Mouse (Mus musculus): ENCODE results near the gene Ppm1j.
"Not testable (repeated sequence)": the region's sequence is repeated elsewhere in the genome, so short reads cannot be mapped to it uniquely, and the experiment has no call there.

The Ppm1j gene

DNA sequence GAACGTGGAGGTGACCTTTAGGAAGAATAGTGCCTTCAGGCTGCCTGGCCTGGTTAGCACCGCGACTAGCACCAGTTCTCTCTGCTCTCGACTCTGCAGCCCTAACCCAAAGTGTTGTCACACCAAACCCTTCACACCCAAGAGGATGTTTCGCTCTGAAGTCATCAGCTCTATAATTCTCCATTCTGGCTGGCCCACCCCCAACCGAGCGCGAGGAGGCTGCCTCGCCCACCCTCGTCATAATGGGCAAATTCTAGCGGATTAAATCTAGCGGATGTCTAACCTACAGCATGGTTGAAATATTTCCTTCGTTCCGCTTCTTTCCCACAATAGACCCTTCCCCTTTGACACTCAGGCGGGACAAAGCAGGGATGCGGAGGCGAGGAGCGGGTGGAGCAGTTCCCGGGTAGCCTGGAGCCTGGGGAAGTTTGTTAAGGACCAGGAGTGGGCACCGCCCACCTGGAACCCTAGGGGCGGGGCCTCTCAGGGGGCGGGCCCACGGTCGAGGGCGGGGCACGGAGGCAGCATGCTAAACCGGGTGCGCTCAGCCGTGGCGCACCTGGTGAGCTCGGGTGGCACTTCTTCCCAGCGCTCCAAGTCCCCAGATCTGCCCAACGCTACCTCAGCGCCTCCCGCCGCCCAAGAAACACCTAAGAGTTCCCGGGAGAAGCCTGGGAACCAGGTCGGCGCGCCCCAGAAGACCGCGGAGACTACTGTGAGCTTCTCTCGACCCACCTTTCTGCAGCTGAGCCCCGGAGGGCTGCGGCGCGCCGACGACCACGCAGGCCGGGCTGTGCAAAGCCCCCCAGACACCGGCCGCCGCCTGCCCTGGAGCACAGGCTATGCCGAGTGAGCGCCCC is at the start of gene Ppm1j:
Gene Ppm1j, plus strand, starts transcription at position 496 of the 860 bp plus-strand sequence.
- DNase-seq = peak in 1 of 2 experiments; percentile 42

DNA sequence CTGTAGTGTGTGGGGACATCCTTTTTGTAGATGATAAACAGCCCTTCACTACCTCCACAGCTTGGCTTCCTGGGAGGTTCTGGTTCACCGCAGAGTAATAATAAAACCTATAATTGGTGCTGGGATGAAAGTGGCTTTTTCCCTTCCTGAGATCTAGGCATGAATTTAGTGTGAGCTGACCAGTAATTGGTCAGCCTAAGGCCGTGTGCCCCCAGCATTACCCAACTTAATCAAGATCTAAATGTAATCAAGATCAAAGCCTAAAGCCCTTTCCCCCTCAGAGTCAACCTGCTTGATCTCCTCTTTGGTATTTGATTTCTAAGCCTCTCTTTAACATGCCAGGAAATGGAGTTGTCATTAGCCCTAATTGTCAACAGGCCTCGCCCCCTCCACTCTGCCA is 47.9 kb upstream of the Ppm1j start:
- DNase-seq = no peak

- no peak for DNase-seq
These were observed 46.2 kb upstream of the Ppm1j start for GRCm38 (mm10) chr3:104734654-104735053.

DNA sequence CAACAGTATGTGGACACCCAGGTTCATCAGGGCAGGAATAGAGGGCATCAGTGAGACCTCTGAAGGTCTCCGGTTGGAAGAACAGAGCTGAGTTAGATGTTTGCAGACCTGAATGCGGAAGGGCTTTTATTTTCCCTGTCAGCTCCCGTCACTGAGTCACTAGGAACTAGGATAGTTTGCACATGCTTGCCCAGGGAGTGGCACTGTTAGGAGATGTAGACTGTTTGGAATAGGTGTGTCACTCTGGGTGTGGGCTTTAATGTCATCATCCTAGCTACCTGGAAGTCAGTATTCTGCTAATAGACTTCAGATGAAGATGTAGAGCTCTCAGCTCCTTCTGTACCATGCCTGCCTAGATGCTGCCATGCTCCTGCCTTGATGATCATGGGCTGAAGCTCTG is 38.9 kb upstream of the Ppm1j start:
- no peak for DNase-seq

GRCm38 (mm10) chr3:104743161-104743560 is 37.7 kb upstream of the Ppm1j start:
- no peak for DNase-seq

DNA sequence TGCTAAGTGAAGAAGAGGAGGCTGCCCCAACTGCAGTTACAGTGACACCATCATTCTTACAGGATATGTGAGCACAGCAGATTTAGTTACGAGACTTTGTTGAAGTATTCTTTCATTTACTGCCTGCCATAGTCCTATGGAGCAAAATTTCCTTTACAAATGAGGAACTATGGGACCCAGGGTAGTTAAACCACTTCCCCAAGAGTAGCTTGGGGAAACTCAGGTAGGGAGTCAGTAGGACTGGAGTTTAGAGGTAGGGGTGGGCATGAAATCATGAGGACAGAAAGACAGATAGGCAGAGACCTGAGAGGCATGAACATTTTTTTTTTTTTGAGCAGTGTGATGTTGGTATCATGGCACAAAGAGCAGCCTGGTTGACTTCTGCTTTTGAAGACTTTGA is 37.0 kb upstream of the Ppm1j start:
- no peak for DNase-seq

- DNase-seq = peak in 1 of 2 experiments; percentile 29
These were observed 28.0 kb upstream of the Ppm1j start for GRCm38 (mm10) chr3:104752845-104753244.

GRCm38 (mm10) chr3:104758406-104758805 is 22.4 kb upstream of the Ppm1j start:
- peak; percentile 86 to 91 for DNase-seq

DNA sequence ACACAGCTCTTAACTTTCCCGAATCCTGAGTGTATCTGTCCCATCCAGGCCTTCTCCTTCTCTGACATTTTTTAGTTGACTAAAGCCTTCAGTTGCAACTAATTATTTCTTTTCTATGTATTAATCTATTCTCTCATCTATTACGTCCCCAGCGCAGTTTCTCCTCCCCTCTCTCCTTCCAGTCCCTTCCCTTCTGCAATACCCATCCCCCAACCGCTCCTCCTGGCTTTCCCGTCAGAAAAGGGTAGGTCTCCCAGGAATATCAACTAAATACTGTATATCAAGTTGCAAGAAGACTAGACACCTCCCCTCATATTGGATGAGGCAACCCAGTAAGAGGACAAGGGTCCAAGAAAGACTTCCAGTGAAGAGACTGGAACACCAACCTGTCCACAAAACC is 22.0 kb upstream of the Ppm1j start:
- no peak for DNase-seq

GRCm38 (mm10) chr3:104762103-104762863 is 18.6 kb upstream of the Ppm1j start:
- DNase-seq = not testable (repeated sequence)

DNA sequence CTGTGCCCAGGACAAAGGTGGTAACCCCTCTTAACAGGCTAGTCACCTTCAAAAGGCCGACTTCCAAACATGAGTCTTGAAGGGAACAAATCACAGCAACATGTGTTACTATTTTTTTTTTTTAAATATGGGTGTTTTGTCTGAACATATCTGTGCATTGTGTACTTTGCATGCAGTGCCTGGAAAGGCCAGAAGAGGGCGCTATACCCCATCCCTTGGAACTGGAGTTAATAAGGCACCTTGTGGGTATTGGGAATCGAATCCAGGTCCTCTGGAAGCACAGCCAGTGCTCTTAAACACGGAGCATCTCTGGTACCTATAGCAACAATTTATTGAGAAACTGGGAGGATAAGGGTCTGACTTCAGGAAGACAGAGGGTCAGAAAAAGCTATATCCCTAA is 15.8 kb upstream of the Ppm1j start:
- DNase-seq = peak in 1 of 2 experiments; percentile 34

DNA sequence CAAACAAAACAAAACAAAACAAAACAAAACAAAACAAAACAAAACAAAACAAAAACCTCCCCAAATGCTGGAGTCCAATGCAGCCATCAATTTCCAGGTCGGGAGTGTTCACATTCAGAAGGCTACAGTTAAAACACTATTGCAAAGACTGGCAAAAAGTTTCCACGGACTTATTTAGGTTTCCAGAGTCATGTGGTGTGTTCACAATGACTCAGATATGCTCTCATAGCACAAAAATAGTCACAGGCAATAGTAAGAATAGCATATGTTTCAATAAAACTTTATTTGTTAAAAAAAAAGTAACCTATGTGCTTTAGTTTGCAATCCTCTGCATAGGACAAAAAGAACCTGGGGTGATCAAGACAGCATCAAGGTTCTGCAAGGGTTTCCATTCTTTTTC is 13.7 kb upstream of the Ppm1j start:
- no peak for DNase-seq

- DNase-seq = no peak
These were observed 13.1 kb upstream of the Ppm1j start for GRCm38 (mm10) chr3:104767716-104768115.

GRCm38 (mm10) chr3:104769135-104769534 is 11.7 kb upstream of the Ppm1j start:
- no peak for DNase-seq

- DNase-seq = peak; percentile 43 to 59
These were observed 10.8 kb upstream of the Ppm1j start for GRCm38 (mm10) chr3:104770035-104770434.

GRCm38 (mm10) chr3:104770918-104771317 is 9.9 kb upstream of the Ppm1j start:
- no peak for DNase-seq

GRCm38 (mm10) chr3:104771460-104771859 is 9.4 kb upstream of the Ppm1j start:
- DNase-seq = no peak

DNA sequence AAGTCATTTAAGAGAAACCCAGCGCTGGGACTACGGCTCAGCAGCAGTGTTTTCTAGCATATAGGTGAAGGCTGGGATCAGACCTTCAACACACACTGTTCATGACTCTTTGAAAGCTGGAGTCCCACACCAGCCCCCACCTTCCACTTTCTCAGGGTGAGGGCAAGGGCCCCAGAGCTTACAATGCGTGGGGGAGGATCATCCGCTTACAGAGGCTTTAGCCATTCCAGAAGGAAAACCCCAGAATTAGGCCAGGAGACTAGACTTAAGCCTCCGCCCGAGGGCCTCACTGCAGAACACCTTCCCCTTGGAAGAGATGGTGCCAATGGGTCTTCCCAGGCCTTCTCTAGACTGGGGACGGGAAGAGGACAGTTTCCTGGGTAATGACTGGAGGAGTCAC is 7.6 kb upstream of the Ppm1j start:
- DNase-seq = no peak

DNA sequence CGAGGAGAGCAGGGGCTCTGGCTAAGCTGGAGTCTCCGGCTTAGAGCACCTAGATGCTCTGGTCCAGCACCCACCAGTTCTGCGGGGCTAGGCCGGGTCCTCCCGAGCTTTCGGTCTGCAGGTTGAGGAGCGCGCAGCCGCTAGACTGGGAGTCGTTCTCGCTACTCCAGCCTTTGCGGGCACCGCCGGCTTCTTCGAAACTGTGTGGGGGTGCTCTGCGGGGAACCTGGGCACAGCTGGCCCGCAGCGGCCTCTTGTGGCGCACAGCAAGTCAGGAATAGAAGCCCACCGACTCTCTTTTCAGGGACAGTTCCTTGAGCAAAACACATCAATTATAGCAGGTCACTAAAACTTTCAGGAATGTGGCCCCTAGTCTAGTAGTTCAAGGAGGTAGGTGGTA is 3.5 kb upstream of the Ppm1j start:
- no peak for DNase-seq

DNA sequence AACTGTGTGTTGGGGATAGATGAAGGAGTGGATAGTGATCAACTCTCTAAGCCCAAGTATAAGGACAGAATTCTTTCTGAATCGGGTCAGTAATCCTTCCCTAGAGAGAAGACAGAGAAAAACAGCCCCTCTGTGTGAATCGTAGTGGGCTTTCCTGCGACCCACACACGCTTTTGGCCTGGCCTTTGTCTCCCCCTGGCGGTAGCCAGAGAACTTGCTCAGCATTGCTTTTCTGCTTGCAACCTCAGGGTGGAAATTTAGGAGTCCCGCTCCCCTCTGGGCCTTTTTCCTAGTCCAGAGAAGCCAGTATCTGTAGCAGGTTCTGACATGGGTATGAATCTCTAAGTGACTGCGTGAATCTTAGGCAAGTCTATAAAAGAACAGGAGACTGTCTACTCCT is 907 bp upstream of the Ppm1j start:
- peak; percentile 76 to 81 for DNase-seq

DNA sequence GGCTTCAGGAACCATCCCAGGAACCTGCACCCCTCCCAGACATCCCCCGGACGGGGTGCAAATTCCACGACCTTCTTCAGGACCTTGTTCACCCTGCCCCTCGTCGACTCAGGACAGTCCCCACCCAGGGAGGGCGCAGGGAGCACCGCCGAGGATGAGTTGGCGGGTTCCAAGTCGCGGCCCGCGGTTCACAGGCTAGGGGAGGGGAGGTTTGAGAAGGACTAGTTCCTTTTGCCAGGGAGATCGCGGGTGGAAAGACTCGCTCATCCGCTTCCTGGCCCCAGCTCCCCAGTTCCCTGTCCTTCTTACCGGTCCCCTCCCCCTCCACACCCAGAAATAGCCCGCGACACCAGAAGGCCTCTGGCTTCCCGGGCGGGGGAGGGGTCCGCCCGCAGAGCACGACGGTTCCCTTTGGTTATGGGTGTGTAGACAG is 631 bp downstream of the Ppm1j start, which contains the start of gene Fam19a3:
Gene Fam19a3, minus strand, starts transcription at position 370 of the 433 bp plus-strand sequence.
- no peak for DNase-seq

GRCm38 (mm10) chr3:104782061-104782681 is 1.3 kb downstream of the Ppm1j start:
- DNase-seq = peak in 1 of 2 experiments; percentile 33

GRCm38 (mm10) chr3:104783971-104784500 is 3.2 kb downstream of the Ppm1j start:
- no peak for DNase-seq

Measured in cerebellum, postnatal 14 days (tissue).